Mouse (Mus musculus) CD4-positive helper T cell, adult 2 months (primary cell): ENCODE data around the gene Top1.

Experiments used
- DNase-seq: peaks from one replicate; pipeline ENCODE4 v3.0.0-alpha.2; 2012; ENCODE audit warnings: low read depth, missing footprints, low spot score

Gene Top1

GRCm38 (mm10) chr2:160718811-160719210 is 73.1 kb downstream of the Top1 start:
- no peak for DNase-seq

- no peak for DNase-seq
These were observed 77.0 kb downstream of the Top1 start for GRCm38 (mm10) chr2:160722714-160723113.

DNA sequence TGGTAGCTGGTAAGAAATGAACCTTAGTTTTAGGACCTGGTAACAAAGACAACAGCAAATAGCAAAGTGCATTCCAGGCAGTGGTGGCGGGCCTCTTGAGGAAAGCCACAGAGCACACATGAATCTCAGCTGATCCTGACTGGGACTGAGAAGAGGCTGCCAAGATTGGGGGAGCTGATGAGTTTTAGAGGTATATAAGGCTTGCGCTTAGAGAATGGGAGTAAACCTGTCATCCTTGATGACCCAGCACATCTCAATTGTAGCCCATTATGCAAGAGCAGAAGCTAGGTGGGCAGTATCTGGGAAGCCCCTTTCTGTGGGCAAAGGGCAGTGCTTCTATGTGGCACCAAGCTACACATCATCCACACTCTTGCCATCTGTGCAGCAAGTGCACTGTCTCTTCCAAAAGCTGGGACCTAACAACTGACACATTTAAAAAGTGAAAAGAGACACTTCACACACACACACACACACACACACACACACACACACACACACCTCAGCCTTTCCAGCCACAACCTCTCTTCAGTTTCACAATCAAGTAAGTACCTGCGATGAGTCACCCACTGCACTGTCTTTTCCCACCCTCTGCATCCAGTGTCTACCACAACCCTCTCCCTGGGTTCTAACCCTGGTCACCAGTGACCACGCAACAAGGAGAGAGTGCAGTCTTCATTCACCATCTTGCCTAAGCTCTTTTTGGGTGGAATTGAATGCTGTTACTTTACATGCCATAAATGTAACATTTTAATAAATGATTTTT is 78.1 kb downstream of the Top1 start:
- no peak for DNase-seq

- no peak for DNase-seq
These were observed 78.8 kb downstream of the Top1 start for GRCm38 (mm10) chr2:160724536-160724935.

DNA sequence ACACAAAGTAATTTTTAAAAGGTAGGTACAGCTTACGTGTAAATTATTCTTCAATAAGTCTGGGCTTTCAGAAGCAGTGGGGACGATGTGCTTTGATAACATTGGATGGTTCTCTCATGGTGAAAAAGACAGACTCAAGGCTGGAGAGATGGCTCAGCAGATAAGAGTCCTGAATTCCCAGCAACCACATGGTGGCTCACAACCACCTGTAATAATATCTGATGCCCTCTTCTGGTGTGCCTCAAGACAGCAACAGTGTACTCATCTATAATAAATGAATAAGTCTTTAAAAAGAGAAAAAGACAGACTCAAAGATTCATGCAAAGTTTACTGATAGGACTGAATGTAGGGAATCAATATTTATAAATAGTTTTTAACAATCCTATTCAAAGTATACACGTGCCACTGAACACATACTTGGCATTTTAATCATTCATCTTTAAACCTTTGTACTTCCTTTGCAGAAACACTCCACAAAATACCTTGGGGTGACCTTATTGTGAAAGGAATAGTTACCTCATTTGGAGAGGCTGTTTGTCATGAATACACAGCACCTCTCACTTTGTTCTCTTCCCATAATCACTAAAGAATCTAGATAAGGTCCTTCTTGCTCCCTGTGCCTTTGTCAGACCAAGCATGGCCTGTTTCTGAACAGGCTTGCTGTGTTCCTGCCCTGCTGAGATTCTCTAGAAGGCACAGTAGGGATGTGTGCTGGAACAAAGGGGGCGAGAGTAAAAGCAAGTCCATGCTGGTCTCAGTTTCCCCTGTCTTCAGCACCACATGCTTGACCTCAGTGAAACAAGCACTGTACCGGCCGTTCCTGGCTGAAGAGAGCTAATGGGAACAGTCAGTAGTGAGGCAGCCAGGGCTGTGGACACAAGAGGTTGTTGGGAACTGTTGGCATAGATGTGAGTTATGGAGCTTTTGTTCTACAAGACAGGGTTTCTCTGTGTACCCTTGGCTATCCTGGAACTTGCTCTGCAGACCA is 80.5 kb downstream of the Top1 start:
- no peak for DNase-seq

- DNase-seq: no peak
These were observed 83.3 kb downstream of the Top1 start for GRCm38 (mm10) chr2:160728972-160729371.

DNA sequence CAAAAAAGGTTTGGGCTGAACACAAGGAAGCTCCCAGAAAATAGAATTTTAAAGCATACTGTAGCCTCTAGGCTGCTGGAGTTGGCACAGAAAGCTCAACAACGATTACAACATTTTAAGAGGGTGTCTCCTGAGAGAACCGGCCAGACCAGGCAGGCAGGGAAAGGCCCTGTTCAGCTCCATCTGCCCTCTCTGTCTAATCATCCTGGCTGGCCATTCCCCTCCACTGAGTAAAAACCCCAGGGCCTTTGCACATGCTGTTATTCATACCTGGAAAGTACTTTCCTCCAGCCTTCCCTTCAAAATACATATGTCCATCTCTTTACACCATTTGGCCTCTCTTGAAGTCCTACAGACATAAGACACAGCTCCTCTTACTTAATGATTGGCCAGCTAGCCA is 83.7 kb downstream of the Top1 start:
- DNase-seq: no peak

GRCm38 (mm10) chr2:160729851-160730796 is 84.4 kb downstream of the Top1 start:
- DNase-seq: peak; percentile 60

GRCm38 (mm10) chr2:160730797-160731116 is 85.1 kb downstream of the Top1 start:
- no peak for DNase-seq

DNA sequence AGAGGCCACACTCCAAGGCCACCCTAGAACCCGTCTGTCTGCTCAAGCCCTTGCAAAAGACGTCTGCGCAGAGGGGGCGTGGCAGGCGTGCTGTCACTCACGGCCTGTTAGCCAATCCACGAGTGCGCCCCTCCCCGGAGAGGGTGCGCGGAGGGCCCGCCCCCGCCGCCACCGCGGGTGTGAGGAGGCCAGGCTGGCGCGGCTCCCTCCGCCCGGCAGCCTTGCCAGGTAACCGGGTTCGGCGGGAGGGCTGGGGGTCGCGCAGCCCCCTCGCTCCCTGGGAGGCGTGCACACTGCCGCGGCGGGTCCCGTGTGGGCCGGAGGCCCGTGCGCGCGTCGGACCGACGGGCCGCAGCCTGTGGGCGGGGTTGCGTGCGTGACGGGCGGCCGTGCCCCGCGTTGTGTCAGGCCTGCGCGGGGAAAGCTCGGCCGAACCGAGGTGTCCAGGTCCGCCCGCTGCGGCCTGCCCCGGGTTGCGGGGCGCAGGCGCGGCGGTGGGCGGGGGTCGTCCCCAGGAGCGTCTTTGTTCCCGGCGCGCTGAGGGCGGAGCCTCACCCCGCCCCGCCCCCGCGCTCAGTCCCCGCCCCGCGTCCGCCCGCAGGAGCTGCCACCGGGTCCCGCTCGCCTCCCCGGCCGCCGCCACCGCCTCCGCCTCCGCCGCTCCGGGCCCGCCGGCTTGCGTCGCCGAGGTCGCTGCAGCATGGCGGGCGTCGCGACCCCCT is 85.6 kb downstream of the Top1 start, which contains the start of gene Plcg1:
Plcg1 (plus strand) TSS at position 184 of the 722 bp plus-strand sequence.
- DNase-seq: peak; percentile 95

- DNase-seq: no peak
These were observed 86.2 kb downstream of the Top1 start for GRCm38 (mm10) chr2:160731839-160732261.

DNA sequence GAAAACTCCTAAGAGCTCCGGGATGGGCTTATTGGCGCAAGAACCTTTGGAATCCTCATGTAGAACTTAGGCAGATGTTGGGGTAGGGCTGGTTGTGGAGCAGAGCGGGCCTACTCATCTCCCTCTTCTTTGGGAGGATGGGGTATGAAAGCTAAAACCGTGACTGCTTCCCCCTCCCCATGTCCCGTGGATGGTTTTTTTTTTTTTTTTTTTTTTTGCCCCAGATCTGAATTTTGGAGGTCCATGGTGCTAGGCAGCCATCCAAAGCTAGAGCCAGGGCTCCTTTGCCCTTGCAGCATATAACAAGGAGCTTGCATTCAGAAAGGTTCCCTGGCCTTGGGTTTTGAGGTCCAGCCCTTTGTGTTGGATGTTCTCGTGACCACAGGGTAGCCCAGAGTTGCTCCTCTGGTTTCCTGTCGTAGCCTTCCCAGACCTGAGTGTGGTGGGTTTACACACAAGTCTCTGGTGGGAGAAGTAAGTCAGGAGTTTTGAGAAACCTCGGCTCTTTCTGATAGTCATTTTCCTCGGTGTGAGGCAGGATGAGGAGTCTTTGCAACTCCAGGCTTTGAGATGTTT is 86.8 kb downstream of the Top1 start:
- peak; percentile 48 for DNase-seq

- peak; percentile 81 for DNase-seq
These were observed 87.4 kb downstream of the Top1 start for GRCm38 (mm10) chr2:160733131-160733531.

DNA sequence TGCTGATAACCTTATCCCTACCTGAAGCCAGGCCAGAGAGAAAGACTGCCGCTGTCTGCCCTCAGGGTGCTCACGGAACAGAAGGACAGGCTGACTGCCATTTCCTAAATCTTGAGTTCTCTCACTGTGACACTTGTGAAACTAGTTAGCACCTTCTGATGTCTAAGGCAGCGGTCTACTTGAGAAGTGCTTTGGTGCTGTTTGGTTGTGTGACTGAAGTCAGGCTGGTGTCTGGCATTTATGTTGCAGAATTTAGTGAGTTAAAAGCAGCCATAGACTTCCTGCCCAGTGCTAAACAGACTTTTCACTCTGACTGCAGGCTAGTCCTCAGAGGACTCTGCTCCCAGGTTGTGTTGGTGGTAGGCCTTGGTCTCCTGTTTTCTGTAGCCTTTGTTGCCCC is 88.6 kb downstream of the Top1 start:
- DNase-seq: peak; percentile 80

DNA sequence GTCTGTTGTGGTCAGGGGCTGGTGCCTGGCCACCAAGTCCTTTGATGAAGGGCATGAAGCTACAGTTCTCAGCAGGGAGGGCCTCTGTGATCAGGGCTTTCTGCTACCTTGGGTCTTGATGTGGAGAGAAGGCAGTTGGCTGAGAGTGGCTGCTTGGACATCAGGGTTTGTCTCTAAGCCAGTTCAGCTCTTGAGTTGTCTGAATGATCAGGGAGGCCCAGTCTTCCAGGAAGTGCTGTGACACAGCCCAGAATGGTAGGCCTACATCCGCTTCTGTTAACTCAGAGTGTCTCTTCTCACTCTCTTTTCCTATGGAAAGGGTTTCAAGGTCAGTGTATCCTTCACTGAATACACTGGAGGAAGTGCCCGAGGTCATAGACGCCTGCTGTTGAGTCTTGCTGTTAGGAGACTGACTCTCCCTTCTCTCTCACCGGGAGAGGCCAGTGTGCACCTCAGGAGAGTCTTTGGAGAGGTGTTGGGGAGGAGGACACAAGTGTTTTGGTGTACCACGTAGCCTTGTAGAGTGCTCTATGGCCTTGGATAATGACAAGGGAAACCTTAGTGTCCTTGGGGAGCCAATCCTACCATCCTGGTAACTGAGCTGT is 90.1 kb downstream of the Top1 start:
- peak; percentile 53 for DNase-seq

DNA sequence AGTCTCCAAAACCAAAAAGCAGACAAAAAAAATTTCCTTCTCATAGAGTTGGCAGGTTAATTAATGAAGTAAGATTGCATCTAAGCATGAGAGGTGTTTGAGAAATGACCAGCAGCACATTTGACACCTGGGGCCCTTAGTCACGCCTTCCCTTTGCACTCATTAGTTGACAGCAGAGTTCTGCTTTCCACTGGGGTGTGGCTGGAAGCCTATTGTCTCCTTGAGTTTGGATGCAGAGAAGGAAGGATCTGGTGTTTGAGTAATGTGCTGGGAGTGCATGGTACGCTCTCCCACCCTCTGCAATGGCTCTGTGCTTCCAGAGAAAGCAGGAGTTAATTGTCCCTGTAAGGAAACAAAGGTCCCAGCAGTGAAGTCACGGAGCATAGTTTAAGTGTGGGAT is 90.8 kb downstream of the Top1 start:
- no peak for DNase-seq

- no peak for DNase-seq
These were observed 92.7 kb downstream of the Top1 start for GRCm38 (mm10) chr2:160738354-160738753.

DNA sequence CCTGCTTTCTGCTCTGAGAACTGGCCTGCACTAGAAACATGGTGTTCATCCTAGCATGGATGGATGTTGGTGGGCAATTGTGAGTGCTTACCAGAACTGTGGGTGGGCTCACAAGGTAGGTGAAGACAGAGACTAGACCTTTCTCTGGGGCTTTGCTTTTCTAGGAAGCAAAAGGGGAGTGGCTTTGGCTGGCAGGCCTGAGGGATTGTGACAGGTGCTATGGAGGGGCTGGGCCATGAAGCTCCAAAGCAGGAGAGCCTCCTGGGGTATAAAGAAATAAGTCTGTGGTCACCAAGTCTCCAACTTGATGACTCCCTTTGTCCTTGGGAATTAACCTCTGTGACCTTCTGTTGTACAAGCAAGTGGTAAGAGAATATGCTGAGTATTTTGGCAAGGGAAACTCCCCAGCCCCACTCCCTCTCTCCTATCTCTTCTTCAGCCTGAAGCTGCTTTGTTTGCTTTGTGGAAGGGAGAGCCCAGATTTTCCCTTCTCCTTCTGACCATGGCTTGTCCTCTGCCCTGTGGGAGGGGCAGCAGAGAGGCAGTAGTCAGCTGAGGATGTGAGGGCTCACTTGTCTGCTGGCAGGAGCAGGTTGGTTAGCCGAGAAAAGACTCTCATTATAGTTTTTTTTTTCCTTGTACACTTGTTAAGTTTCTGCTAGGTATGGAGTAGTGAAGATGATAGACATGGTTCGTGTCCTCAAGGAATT is 94.1 kb downstream of the Top1 start:
- peak; percentile 24 for DNase-seq

- peak; percentile 61 for DNase-seq
These were observed 95.0 kb downstream of the Top1 start for GRCm38 (mm10) chr2:160740521-160741156.
